Mouse (Mus musculus): ENCODE measurements around the gene Zfp512. TPM values are rescaled to one million over a fixed set of nuclear protein-coding genes. Genes with fewer than 3 reads are reported as not detected.
"Not testable (repeated sequence)": the region's sequence is repeated elsewhere in the genome, so short reads cannot be mapped to it uniquely, and the experiment has no call there.

The Zfp512 gene
- polyA plus RNA-seq, 1 experiment from 2014 or later = 110 TPM

DNA sequence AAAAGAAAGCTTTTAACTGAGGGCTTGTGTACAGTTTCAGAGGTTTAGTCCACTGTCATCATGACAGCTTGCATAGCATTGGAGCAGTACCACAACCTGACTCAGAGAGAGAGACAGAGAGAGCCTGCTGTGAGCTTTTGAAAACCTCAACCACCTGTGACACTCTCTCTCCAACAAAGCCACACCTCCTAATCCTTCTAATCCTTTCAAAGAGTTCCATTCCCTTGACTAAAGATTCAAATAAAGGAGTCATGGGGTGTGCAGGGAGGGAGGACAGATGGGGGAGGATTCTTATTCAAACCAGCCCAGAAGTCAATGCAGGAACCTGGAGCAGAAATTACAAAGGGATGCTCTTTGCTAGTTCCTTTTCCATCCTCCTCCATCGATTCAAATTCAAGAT lies 39.8 kb downstream of the Zfp512 start:
- Histone ChIP-seq H3K9me3 (replicated peaks) (no peaks in the 10 kb centered on the region), H3K4me1 (peaks cover 15% of the 10 kb centered on the region), H3K27ac (replicated peaks) (no peak overlapping the region), H3K27me3 (replicated peaks) (0 out of 2 replicates have a peak, but pooled peaks cover 2% of the 10 kb centered on the region), H3K36me3 (peaks cover 7% of the 10 kb centered on the region), H3K4me2 (no peak overlapping the region), H3K4me3 (replicated peaks) (no peak overlapping the region), H3K9ac (replicated peaks) (no peak overlapping the region)
- ATAC-seq (ENCODE audit: low FRiP score) = no peak
- WGBS = 77% methylated on average over 1 of the region's 1 CpGs

DNA sequence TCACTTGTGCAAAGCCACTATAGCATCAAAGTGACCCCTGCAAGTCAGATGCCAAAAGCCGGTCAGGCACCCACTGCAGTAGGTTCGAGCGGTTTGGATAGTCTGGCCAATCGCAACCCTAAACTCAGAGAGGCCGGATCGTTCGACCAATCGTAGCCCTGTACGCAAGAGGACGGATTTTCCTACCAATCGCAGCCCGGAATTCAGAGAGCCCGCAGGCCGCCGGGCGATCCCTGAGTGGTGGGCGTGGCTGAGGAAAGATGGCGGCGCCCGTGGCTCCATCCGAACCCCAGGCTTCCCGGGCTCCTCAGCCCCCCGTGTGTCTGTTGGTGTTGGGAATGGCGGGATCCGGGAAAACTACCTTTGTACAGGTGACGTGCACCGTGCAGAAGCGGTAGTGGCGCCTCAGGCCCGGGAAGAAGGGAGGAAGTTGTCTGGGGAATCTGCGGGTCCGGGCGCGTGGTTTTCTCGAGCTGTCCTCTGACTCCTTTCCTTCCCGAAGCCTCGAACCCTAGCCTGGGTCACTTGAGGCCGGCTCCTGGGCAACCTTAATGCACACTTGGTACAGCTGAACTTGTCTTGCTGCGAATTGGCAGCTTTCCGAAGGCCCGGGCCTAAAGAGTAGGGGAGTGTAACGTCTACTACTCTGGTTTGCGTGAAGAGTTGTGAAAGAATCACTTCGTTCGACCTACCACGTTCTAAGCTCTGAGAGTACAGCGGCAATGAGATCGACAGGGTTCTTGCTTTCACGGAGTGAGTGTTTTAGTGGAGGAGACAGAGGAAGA lies 42.5 kb downstream of the Zfp512 start, which contains the start of gene Gpn1:
TSS of gene Gpn1 (plus strand) at position 229 of the 785 bp plus-strand sequence.
- under 1% methylated on average over 49 of the region's 49 CpGs for WGBS
- no peaks in the 10 kb centered on the region for H3K9me3 ChIP-seq (replicated peaks)
- H3K4me1 ChIP-seq = peaks cover 15% of the 10 kb centered on the region
- H3K9ac ChIP-seq (replicated peaks) = peak within 1 kb of the TSS; percentile 64
- H3K4me3 ChIP-seq (replicated peaks) = peak within 1 kb of the TSS; percentile 67
- peaks cover 33% of the 10 kb centered on the region for H3K36me3 ChIP-seq
- peak within 1 kb of the TSS; percentile 72 for H3K4me2 ChIP-seq
- H3K27me3 ChIP-seq (replicated peaks) = 0 out of 2 replicates have a peak, but pooled peaks cover 2% of the 10 kb centered on the region
- peak; percentile 100 for ATAC-seq (ENCODE audit: low FRiP score)
- H3K27ac ChIP-seq (replicated peaks) = peak within 1 kb of the TSS; percentile 70; the same call in 1 of the 2 replicates

GRCm38 (mm10) chr5:31504843-31505242 lies 52.6 kb downstream of the Zfp512 start:
- 93% methylated on average over 10 of the region's 10 CpGs for WGBS

GRCm38 (mm10) chr5:31512481-31512880 lies 60.2 kb downstream of the Zfp512 start:
- no peak overlapping the region for H3K27ac ChIP-seq (replicated peaks)
- H3K9ac ChIP-seq (replicated peaks) = no peak overlapping the region
- no peaks in the 10 kb centered on the region for H3K9me3 ChIP-seq (replicated peaks)
- H3K36me3 ChIP-seq = peaks cover 90% of the 10 kb centered on the region
- H3K4me2 ChIP-seq = no peak overlapping the region
- H3K4me1 ChIP-seq = no peaks in the 10 kb centered on the region
- H3K27me3 ChIP-seq (replicated peaks) = no peaks in the 10 kb centered on the region
- H3K4me3 ChIP-seq (replicated peaks) = no peak overlapping the region
- WGBS = 82% methylated on average over 1 of the region's 1 CpGs
- no peak for ATAC-seq (ENCODE audit: low FRiP score)

More at GRCm38 (mm10) chr5:31504843-31505242, 52.6 kb downstream of the Zfp512 start:
- no peaks in the 10 kb centered on the region for H3K4me1 ChIP-seq
- no peak overlapping the region for H3K27ac ChIP-seq (replicated peaks)
- H3K9ac ChIP-seq (replicated peaks) = no peak overlapping the region
- no peak overlapping the region for H3K4me2 ChIP-seq
- no peak overlapping the region for H3K4me3 ChIP-seq (replicated peaks)
- peaks cover 87% of the 10 kb centered on the region for H3K36me3 ChIP-seq
- no peak for ATAC-seq (ENCODE audit: low FRiP score)
- no peaks in the 10 kb centered on the region for H3K9me3 ChIP-seq (replicated peaks)
- no peaks in the 10 kb centered on the region for H3K27me3 ChIP-seq (replicated peaks)

GRCm38 (mm10) chr5:31520556-31520955 lies 68.3 kb downstream of the Zfp512 start:
- H3K4me2 ChIP-seq = no peak overlapping the region
- H3K27me3 ChIP-seq (replicated peaks) = no peaks in the 10 kb centered on the region
- ATAC-seq (ENCODE audit: low FRiP score) = no peak
- H3K36me3 ChIP-seq = peaks cover 66% of the 10 kb centered on the region
- no peak overlapping the region for H3K4me3 ChIP-seq (replicated peaks)
- H3K4me1 ChIP-seq = peaks cover 17% of the 10 kb centered on the region
- WGBS = 93% methylated on average over 6 of the region's 6 CpGs
- H3K9ac ChIP-seq (replicated peaks) = no peak overlapping the region
- no peak overlapping the region for H3K27ac ChIP-seq (replicated peaks)
- H3K9me3 ChIP-seq (replicated peaks) = no peaks in the 10 kb centered on the region

DNA sequence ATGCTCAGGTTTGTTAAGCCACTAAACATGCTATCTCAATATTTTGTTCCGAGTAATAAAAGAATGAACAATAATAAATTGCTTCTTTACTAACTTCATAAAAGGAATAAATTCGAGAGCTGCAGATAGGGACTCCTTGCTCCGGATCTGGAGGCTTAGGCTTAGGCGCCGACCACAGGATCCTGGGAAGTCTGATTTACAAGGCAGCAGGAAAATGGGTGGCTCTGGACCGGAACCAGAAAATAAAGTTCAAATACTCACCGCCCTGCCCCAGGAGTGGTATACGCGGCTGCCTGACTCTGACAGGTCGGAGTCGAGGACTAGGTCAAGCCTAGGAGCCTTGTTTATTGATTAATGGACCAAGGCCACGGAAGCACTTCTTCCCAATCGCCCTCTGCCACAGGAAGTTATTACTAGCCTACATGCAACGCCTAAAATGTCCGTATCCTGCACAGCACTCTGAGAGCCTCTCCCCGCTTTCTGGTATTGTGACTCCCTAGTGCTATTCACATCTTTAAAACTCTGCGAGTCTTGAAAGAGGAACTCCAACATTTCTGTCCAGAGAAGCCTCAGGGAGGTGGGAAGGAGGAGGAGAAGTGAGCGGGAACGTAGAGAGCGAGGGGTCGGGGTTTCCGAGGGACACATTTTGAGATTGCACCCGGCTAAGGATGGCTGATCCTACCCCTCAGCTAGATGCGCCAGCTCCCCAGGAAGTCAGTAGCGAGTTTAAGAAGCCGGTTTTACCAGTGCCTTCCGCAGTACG lies 74.3 kb downstream of the Zfp512 start, which contains the start of gene Slc4a1ap:
TSS of gene Slc4a1ap (plus strand) at position 642 of the 763 bp plus-strand sequence.
- H3K4me1 ChIP-seq = peaks cover 46% of the 10 kb centered on the region
- no peaks in the 10 kb centered on the region for H3K9me3 ChIP-seq (replicated peaks)
- peak within 1 kb of the TSS; percentile 95 for H3K4me3 ChIP-seq (replicated peaks)
- no peaks in the 10 kb centered on the region for H3K27me3 ChIP-seq (replicated peaks)
- peaks cover 37% of the 10 kb centered on the region for H3K36me3 ChIP-seq
- peak within 1 kb of the TSS; percentile 97 for H3K4me2 ChIP-seq
- peak; percentile 93 for ATAC-seq (ENCODE audit: low FRiP score)
- under 1% methylated on average over 28 of the region's 28 CpGs for WGBS
- peak within 1 kb of the TSS; percentile 88 for H3K27ac ChIP-seq (replicated peaks)
- H3K9ac ChIP-seq (replicated peaks) = peak within 1 kb of the TSS; percentile 86

DNA sequence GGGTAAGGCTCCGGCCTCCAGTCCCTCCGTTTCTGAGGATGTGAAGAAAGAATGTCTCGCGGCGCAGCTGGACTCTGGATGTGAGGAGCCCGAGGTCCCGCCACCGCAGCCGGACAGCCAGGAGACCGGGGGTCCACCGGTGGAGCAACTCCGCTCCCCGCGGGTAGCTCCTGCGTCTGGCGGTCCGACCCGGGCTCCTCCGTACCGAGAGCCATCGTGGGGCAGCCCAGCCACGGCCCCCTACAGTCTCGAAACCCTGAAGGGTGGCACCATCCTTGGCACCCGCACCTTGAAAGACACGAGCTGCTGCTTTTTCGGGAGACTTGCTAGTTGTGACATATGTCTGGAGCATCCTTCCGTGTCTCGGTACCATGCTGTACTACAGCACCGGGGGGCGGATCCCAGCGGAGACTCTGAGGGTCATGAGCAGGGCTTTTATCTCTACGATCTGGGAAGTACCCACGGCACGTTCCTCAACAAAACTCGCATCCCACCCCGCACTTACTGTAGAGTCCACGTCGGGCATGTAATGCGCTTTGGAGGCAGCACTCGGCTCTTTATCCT lies 75.0 kb downstream of the Zfp512 start:
- peak; percentile 76 for ATAC-seq (ENCODE audit: low FRiP score)
- peaks cover 41% of the 10 kb centered on the region for H3K36me3 ChIP-seq
- H3K27me3 ChIP-seq (replicated peaks) = no peaks in the 10 kb centered on the region
- peak overlapping the region; percentile 88 for H3K27ac ChIP-seq (replicated peaks)
- H3K9me3 ChIP-seq (replicated peaks) = no peaks in the 10 kb centered on the region
- peak overlapping the region; percentile 86 for H3K9ac ChIP-seq (replicated peaks)
- whole genome bisulfite sequencing = 4% methylated on average over 40 of the region's 40 CpGs
- peak overlapping the region; percentile 97 for H3K4me2 ChIP-seq
- peaks cover 46% of the 10 kb centered on the region for H3K4me1 ChIP-seq
- H3K4me3 ChIP-seq (replicated peaks) = peak overlapping the region; percentile 95

DNA sequence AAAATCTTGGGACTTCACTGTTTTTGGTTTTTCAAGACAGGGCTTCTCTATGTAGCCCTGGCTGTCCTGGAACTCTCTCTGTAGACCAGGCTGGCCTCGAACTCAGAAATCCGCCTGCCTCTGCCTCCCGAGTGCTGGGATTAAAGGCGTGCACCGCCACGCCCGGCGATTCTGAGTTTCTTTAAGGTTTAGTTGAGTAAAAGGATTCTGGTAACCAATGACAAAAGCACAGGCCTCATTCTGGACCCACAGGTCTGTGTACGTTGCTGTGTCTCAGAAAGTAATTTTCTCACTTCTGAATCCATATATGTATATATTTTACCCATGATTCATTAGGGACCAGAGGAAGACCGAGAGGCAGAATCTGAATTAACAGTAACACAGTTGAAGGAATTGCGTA lies 75.5 kb downstream of the Zfp512 start, which contains the start of gene Supt7l:
TSS of gene Supt7l (minus strand) at position 101 of the 400 bp plus-strand sequence.
- not testable (repeated sequence) for ATAC-seq (ENCODE audit: low FRiP score); H3K9me3 ChIP-seq (replicated peaks); H3K27me3 ChIP-seq (replicated peaks)
- Histone ChIP-seq H3K4me2 (peak within 1 kb of the TSS; percentile 97), H3K4me3 (replicated peaks) (peak within 1 kb of the TSS; percentile 95), H3K36me3 (peaks cover 41% of the 10 kb centered on the region), H3K4me1 (peaks cover 46% of the 10 kb centered on the region), H3K9ac (replicated peaks) (peak within 1 kb of the TSS; percentile 86), H3K27ac (replicated peaks) (peak within 1 kb of the TSS; percentile 88)
- WGBS = 77% methylated on average over 11 of the region's 11 CpGs

- no peak for ATAC-seq (ENCODE audit: low FRiP score)
- Histone ChIP-seq H3K9ac (replicated peaks) (no peak overlapping the region), H3K27me3 (replicated peaks) (no peaks in the 10 kb centered on the region), H3K4me1 (peaks cover 46% of the 10 kb centered on the region), H3K4me3 (replicated peaks) (no peak overlapping the region), H3K9me3 (replicated peaks) (no peaks in the 10 kb centered on the region), H3K36me3 (peaks cover 44% of the 10 kb centered on the region), H3K27ac (replicated peaks) (no peak overlapping the region), H3K4me2 (peak overlapping the region; percentile 97; the same call in 1 of the 2 replicates)
- 62% methylated on average over 2 of the region's 2 CpGs for WGBS
These were observed 76.3 kb downstream of the Zfp512 start for GRCm38 (mm10) chr5:31528560-31528959.
